Mouse (Mus musculus) MEL (cell line): ENCODE results near the gene Dmac2.
"Not testable (repeated sequence)": the region's sequence is repeated elsewhere in the genome, so short reads cannot be mapped to it uniquely, and the experiment has no call there.

ENCODE experiments used
- CTCF ChIP-seq, 3 experiments: IDR thresholded peaks in 2 of 3; conservative IDR thresholded peaks in 1 of 3; 2 replicates each; pipeline ENCODE4 v1.5.1; 2011 to 2012; ENCODE audit warnings: low read length in 3 of 3, low read depth in 2 of 3, mild to moderate bottlenecking in 2 of 3, improper control_type of control experiment in 1 of 3, inconsistent platforms in 1 of 3, mixed read lengths in 1 of 3, moderate library complexity in 1 of 3; ENCODE audit not compliant: control insufficient read depth in 1 of 3, insufficient read depth in 1 of 3, poor library complexity in 1 of 3, severe bottlenecking in 1 of 3
- GATA1 ChIP-seq: IDR thresholded peaks from 2 replicates; pipeline ENCODE4 v1.6.1; 2011; ENCODE audit warnings: low read depth, low read length, improper control_type of control experiment
- MEF2A ChIP-seq: IDR thresholded peaks from 2 replicates; pipeline ENCODE4 v1.6.1; 2014; ENCODE audit warnings: low read depth, mild to moderate bottlenecking, inconsistent platforms, low read length, improper control_type of control experiment; ENCODE audit not compliant: poor library complexity, insufficient replicate concordance, severe bottlenecking; ENCODE audit errors: extremely low read depth
- POLR2A ChIP-seq, 2 experiments: IDR thresholded peaks; 2 replicates each; pipeline ENCODE4 v1.6.1; 2011 to 2012; ENCODE audit warnings: low read length in 2 of 2, mild to moderate bottlenecking in 2 of 2, control low read depth in 1 of 2, improper control_type of control experiment in 1 of 2, low read depth in 1 of 2, moderate library complexity in 1 of 2; ENCODE audit not compliant: control insufficient read depth in 1 of 2, insufficient read depth in 1 of 2, poor library complexity in 1 of 2
- SIN3A ChIP-seq: IDR thresholded peaks from 2 replicates; pipeline ENCODE4 v1.6.1; 2012; ENCODE audit warnings: low read length, improper control_type of control experiment, inconsistent platforms
- ZKSCAN1 ChIP-seq: IDR thresholded peaks from 2 replicates; pipeline ENCODE4 v1.6.1; 2012; ENCODE audit warnings: low read depth, mild to moderate bottlenecking, inconsistent platforms, low read length, improper control_type of control experiment, moderate library complexity

DNA sequence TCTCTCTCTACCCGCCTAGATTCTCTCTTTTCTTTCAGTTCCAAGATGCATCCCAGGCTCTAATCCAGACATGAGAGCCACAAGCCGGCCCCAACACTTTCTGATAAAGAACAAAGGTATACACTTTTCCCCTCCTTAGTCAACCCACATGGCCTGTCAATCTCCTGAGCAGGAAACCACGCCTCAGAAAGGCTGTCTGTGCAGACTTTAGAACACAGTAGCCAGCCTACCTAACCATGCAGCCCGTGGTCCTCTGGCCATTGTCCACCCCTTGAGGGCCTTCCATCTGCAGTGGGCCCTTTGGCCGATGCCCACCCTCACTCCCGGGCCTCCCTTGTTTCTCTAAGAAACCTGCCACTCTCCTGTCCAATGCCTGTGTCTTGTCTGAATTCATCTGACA, 42.9 kb upstream of the Dmac2 start:
- TF ChIP-seq CTCF (IDR thresholded peaks at IDR 0.05 in 2 of 3, conservative IDR thresholded peaks at IDR 0.05 in 1 of 3; ENCODE audit: control insufficient read depth in 1 of 3, insufficient read depth in 1 of 3, low read depth in 2 of 3, low read length in 3 of 3, poor library complexity in 1 of 3, severe bottlenecking in 1 of 3); MEF2A; POLR2A (IDR thresholded peaks at IDR 0.05; ENCODE audit: control insufficient read depth in 1 of 2, insufficient read depth in 1 of 2, low read depth in 1 of 2, low read length in 2 of 2, poor library complexity in 1 of 2); GATA1; SIN3A; ZKSCAN1: not testable (repeated sequence)
